Mouse (Mus musculus): ENCODE measurements around the gene Spag17. TPM values are rescaled to one million over a fixed set of nuclear protein-coding genes. Genes with fewer than 3 reads are reported as not detected.

Gene Spag17
- polyA plus RNA-seq, 1 experiment from 2014 or later: 0.24 TPM

- Histone ChIP-seq H3K36me3 (peaks cover 26% of the 10 kb centered on the region), H3K4me2 (no peak overlapping the region), H3K9ac (no peak overlapping the region), H3K27ac (ENCODE audit: poor library complexity, severe bottlenecking) (no peak overlapping the region), H3K27me3 (replicated peaks) (no peaks in the 10 kb centered on the region), H3K4me1 (replicated peaks) (peaks cover 15% of the 10 kb centered on the region), H3K4me3 (no peak overlapping the region), H3K9me3 (replicated peaks) (no peaks in the 10 kb centered on the region)
- no peak for ATAC-seq (ENCODE audit: insufficient number of reproducible peaks, low FRiP score)
- 76% methylated on average over 2 of the region's 2 CpGs for WGBS
Observed at GRCm38 (mm10) chr3:100163556-100163955, 278.4 kb downstream of the Spag17 start.

- no peak overlapping the region for H3K4me2 ChIP-seq
Observed at GRCm38 (mm10) chr3:100164991-100165390, 279.8 kb downstream of the Spag17 start.

GRCm38 (mm10) chr3:100176031-100176430 is 290.8 kb downstream of the Spag17 start:
- Histone ChIP-seq H3K9ac (no peak overlapping the region), H3K36me3 (peaks cover 80% of the 10 kb centered on the region), H3K4me3 (no peak overlapping the region), H3K4me2 (no peak overlapping the region), H3K27ac (ENCODE audit: poor library complexity, severe bottlenecking) (no peak overlapping the region), H3K27me3 (replicated peaks) (no peaks in the 10 kb centered on the region), H3K9me3 (replicated peaks) (no peaks in the 10 kb centered on the region), H3K4me1 (replicated peaks) (no peaks in the 10 kb centered on the region)
- WGBS: 88% methylated on average over 2 of the region's 2 CpGs
- ATAC-seq (ENCODE audit: insufficient number of reproducible peaks, low FRiP score): no peak

More at GRCm38 (mm10) chr3:100164991-100165390, 279.8 kb downstream of the Spag17 start:
- H3K9me3 ChIP-seq (replicated peaks): no peaks in the 10 kb centered on the region
- H3K36me3 ChIP-seq: peaks cover 15% of the 10 kb centered on the region
- ATAC-seq (ENCODE audit: insufficient number of reproducible peaks, low FRiP score): no peak
- H3K27me3 ChIP-seq (replicated peaks): no peaks in the 10 kb centered on the region
- H3K9ac ChIP-seq: no peak overlapping the region
- peaks cover 15% of the 10 kb centered on the region for H3K4me1 ChIP-seq (replicated peaks)
- no peak overlapping the region for H3K4me3 ChIP-seq
- no peak overlapping the region for H3K27ac ChIP-seq (ENCODE audit: poor library complexity, severe bottlenecking)

- H3K27ac ChIP-seq (ENCODE audit: poor library complexity, severe bottlenecking): no peak overlapping the region
- H3K4me2 ChIP-seq: no peak overlapping the region
- no peak overlapping the region for H3K4me3 ChIP-seq
- WGBS: 62% methylated on average over 3 of the region's 3 CpGs
- no peaks in the 10 kb centered on the region for H3K4me1 ChIP-seq (replicated peaks)
- peaks cover 71% of the 10 kb centered on the region for H3K36me3 ChIP-seq
- no peak overlapping the region for H3K9ac ChIP-seq
- ATAC-seq (ENCODE audit: insufficient number of reproducible peaks, low FRiP score): no peak
- no peaks in the 10 kb centered on the region for H3K9me3 ChIP-seq (replicated peaks)
- no peaks in the 10 kb centered on the region for H3K27me3 ChIP-seq (replicated peaks)
Observed at GRCm38 (mm10) chr3:100180471-100180870, 295.3 kb downstream of the Spag17 start.

- Histone ChIP-seq H3K36me3 (peaks cover 38% of the 10 kb centered on the region), H3K4me1 (replicated peaks) (peaks cover 10% of the 10 kb centered on the region), H3K4me2 (no peak overlapping the region), H3K4me3 (no peak overlapping the region), H3K27me3 (replicated peaks) (no peaks in the 10 kb centered on the region), H3K9me3 (replicated peaks) (no peaks in the 10 kb centered on the region), H3K9ac (no peak overlapping the region), H3K27ac (ENCODE audit: poor library complexity, severe bottlenecking) (no peak overlapping the region)
- WGBS: 35% methylated on average over 1 of the region's 1 CpGs
- no peak for ATAC-seq (ENCODE audit: insufficient number of reproducible peaks, low FRiP score)
Observed at GRCm38 (mm10) chr3:100189444-100189843, 304.2 kb downstream of the Spag17 start.

- no peak for ATAC-seq (ENCODE audit: insufficient number of reproducible peaks, low FRiP score)
- Histone ChIP-seq H3K9me3 (replicated peaks) (no peaks in the 10 kb centered on the region), H3K27ac (ENCODE audit: poor library complexity, severe bottlenecking) (no peak overlapping the region), H3K27me3 (replicated peaks) (no peaks in the 10 kb centered on the region), H3K4me2 (no peak overlapping the region), H3K9ac (no peak overlapping the region), H3K36me3 (peaks cover 40% of the 10 kb centered on the region), H3K4me1 (replicated peaks) (peaks cover 10% of the 10 kb centered on the region), H3K4me3 (no peak overlapping the region)
- WGBS: 84% methylated on average over 11 of the region's 11 CpGs
Observed at GRCm38 (mm10) chr3:100189861-100190260, 304.7 kb downstream of the Spag17 start.
